Mouse (Mus musculus) cerebellum, adult 11-12 months (tissue): ENCODE data around the gene Nrbf2.

Experiments used
- DNase-seq: peaks from one replicate; pipeline ENCODE4 v3.0.0; 2022

Nrbf2 gene

DNA sequence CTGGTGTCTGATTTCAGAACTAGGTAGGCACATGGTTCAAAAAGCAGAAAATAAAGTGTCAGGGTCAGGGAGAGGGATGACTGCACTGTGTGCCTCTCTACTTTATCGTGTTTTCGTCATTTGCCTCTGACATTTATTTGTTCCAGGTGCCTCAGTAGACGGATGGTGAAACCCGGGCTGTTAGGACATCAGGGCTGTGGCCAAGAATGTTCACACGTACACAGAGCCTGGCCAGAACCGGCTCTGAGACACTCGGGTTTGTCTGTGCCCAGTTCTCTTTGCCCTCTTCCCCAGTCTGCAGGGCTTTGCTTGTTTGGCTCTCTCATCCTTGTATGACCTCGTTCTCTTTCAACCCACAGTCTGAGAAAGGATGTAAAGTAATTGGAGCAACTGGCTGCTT is 6.0 kb upstream of the Nrbf2 start:
- no peak for DNase-seq

GRCm38 (mm10) chr10:67290622-67291021 is 5.5 kb upstream of the Nrbf2 start:
- DNase-seq, result no peak

DNA sequence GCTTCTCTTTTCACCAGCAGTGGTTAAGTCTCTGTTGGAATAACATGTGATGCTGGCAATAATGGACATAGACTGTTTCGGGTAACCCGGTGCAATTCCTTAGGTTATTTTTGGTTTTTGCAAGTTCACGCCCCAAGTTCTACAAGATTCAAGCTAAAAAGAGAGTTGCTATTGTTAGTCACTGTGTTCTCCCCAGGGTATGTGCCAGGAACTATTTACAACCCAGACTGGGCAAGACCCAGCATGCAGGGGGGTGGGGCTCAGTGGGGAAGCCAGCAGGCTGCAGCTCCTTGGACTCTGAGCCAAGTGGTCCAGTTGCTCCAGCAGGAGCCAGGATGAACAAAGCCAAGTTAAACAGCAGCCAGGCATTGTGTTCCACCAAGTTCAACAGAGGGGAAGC is 2.8 kb upstream of the Nrbf2 start:
- DNase-seq, result peak; percentile 55

GRCm38 (mm10) chr10:67284761-67285175 is 337 bp downstream of the Nrbf2 start:
- no peak for DNase-seq

DNA sequence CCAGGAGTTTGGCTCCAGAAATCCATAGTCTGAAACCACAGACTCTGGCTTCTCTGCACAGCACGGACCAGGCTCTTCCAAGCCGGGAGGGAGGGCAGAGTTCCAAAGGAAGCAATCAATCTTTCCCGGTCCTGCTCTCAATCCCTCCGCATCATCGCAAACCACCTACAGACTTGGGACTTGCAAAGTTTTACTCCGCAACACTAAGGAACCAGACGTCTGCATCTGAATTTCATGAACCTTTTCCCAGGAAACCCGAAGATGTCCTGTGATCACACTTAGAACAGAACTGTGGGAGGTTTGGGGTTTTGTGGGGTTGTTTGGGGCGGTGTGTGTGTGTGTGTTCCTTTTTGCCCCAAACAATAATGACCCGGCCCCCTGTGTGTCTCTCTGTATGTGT is 794 bp downstream of the Nrbf2 start:
- DNase-seq, result peak; percentile 35

DNA sequence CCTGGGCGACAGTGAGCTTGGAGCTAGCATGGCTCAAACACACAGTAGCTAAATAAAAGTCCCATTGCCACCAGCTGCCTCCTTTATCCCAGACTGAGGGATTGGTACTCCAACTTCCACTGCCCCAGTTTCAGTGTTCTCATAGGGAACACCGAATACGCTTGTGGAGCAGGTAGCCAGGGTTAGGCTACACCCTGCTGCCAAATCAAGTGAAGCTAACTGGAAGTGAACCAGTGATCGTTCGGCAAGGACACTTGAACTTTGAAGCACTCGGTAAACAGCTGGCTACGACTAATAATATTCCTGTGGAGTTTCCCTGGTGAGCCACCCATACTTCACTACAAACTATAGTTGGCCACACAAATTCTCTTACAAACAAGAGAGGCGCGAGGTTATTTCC is 1.6 kb downstream of the Nrbf2 start:
- no peak for DNase-seq

DNA sequence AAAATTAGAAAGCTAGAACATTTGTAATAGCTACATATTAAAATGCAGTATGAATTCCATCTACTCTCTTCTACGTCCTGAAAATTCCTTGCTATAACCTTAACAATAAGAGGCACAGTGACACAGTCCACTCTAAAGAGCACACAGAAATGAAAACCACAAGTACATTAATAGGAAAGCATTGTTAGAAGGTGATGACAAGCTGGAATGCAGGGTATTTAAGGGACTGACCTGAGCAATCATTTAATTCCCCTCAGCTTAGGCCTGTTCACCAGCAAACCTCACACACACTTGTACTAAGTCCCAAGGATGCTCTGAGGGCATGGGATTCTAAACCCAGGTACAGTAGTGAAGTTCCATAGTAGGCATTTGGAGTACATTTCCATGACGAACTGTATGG is 2.6 kb downstream of the Nrbf2 start:
- no peak for DNase-seq

- DNase-seq, result no peak
These were observed 3.3 kb downstream of the Nrbf2 start for GRCm38 (mm10) chr10:67281852-67282251.

GRCm38 (mm10) chr10:67275916-67276315 is 9.2 kb downstream of the Nrbf2 start:
- DNase-seq, result no peak

- no peak for DNase-seq
These were observed 20.3 kb downstream of the Nrbf2 start for GRCm38 (mm10) chr10:67264852-67265251.

- DNase-seq, result no peak
These were observed 32.0 kb downstream of the Nrbf2 start for GRCm38 (mm10) chr10:67253115-67253514.

GRCm38 (mm10) chr10:67252353-67252752 is 32.8 kb downstream of the Nrbf2 start:
- DNase-seq, result no peak

- DNase-seq, result no peak
These were observed 34.3 kb downstream of the Nrbf2 start for GRCm38 (mm10) chr10:67250846-67251245.

DNA sequence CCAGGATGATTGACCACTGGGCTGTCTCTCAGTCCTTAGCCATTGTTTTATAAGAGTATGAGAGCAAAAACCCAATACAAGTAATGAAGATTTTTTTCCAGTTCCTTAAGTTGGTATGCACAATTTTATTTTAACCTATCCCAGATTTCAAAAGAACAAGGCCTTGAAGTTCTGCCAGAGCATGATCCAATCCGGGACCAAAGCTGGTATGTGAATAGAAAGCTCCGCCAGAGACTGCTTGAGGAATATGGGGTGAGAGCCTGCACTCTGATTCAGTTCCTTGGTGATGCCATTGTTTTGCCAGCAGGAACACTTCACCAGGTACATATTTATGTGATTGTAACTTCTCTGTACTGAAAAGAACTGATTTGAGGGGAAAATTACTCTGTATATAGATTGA is 35.6 kb downstream of the Nrbf2 start:
- no peak for DNase-seq

DNA sequence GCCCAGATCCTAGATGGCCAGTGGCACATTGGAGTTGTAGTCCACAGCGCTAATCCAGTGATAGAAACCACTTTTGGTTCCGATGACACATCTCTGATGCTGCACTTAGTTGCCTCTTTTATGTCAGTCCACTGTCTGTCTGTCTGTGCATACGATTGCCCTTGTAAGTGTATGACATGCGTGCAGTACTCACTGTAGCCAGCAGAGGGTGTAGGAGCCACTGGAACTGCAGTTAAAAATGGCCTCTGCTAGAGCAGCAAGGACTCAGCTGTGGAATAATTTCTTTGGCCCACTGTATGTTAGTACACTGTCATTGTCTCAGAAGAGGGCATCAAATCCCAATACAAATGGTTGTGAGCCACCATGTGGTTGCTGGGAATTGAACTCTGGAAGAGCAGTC is 38.0 kb downstream of the Nrbf2 start:
- DNase-seq, result no peak

GRCm38 (mm10) chr10:67230439-67230838 is 54.7 kb downstream of the Nrbf2 start:
- no peak for DNase-seq

GRCm38 (mm10) chr10:67226543-67226942 is 58.6 kb downstream of the Nrbf2 start:
- DNase-seq, result no peak

DNA sequence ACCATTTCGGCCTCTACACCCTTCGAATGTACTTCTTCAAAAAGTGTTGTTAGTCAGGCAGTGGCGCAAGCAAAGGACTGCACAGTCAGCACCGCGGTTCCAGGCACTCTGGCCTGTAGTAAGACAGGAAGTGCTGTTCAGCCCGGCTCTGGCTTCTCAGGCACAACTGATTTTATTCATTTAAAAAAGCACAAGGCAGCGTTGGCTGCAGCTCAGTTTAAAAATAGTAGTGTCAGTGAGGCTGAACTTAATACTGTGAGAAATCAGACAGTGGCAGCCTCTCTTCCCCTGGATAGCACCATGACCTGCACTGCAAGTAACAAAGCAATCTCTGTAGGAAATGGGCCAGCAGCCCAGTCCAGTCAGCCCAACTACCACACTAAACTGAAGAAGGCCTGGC is 59.0 kb downstream of the Nrbf2 start:
- DNase-seq, result peak; percentile 43

- DNase-seq, result no peak
These were observed 59.6 kb downstream of the Nrbf2 start for GRCm38 (mm10) chr10:67225528-67225927.

- no peak for DNase-seq
These were observed 61.2 kb downstream of the Nrbf2 start for GRCm38 (mm10) chr10:67223942-67224341.

GRCm38 (mm10) chr10:67221284-67221683 is 63.8 kb downstream of the Nrbf2 start:
- peak; percentile 50 for DNase-seq

- DNase-seq, result no peak
These were observed 64.9 kb downstream of the Nrbf2 start for GRCm38 (mm10) chr10:67220251-67220650.

- DNase-seq, result no peak
These were observed 66.1 kb downstream of the Nrbf2 start for GRCm38 (mm10) chr10:67218873-67219565.

GRCm38 (mm10) chr10:67216872-67217271 is 68.2 kb downstream of the Nrbf2 start:
- DNase-seq, result no peak
